Mouse (Mus musculus): Measurements from ENCODE around the gene Ten1.

DNA sequence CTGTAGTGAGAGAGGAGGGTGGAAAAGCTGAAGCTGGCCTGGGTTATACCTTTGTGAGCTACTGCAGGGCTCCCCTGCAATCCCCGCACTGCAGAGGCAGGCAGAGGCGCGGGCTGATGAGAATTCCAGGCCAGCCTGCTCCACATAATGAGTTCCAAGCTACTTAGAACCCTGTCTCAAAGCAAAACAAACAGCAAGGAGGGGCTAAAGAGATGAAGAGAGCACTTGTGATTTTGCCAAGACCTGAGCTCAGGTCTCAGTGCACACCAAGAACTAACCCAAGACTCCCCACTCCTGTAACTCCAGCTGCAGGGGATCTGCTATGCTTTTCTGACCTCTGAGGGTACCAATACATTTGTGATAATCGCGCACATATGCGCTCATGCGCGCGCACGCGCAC lies 12.3 kb upstream of the Ten1 start:
- TF ChIP-seq CTCF (IDR thresholded peaks at IDR 0.05; ENCODE audit: low read depth, low read length) (no peak), GATA1 (IDR thresholded peaks at IDR 0.05; ENCODE audit: borderline replicate concordance, low read length) (no peak)
